Mouse (Mus musculus) lung, adult 2 months (tissue): Measurements from ENCODE around the gene Arid5b. TPM values are rescaled to one million over a fixed set of nuclear protein-coding genes. Genes with fewer than 3 reads are reported as not detected.
A peak's percentile ranks its signal among the peaks of the same experiment; 100 is the strongest.

Experiments used
- DNase-seq: peaks from one replicate; pipeline ENCODE4 v3.0.0; 2022
- H3K4me1 ChIP-seq: fragments of 200-500 bp; 2 replicates; pipeline ENCODE4 v1.6.1; 2011; ENCODE audit warnings: low read length; ENCODE audit not compliant: control insufficient read depth, insufficient read depth
- H3K4me3 ChIP-seq: fragments of 200-500 bp; replicated peaks from 2 replicates; pipeline ENCODE3; 2011; ENCODE audit warnings: low read depth, mild to moderate bottlenecking, control low read depth, low read length; ENCODE audit errors: extremely low read depth
- CTCF ChIP-seq: fragments of 200-500 bp; IDR thresholded peaks from 2 replicates; pipeline ENCODE4 v1.5.1; 2011; ENCODE audit warnings: mild to moderate bottlenecking, low read length, control low read depth; ENCODE audit not compliant: insufficient read depth
- POLR2A ChIP-seq: fragments of 200-500 bp; IDR thresholded peaks from 2 replicates; pipeline ENCODE4 v1.6.1; 2011; ENCODE audit warnings: low read depth, mild to moderate bottlenecking, control low read depth, low read length, borderline replicate concordance; ENCODE audit errors: extremely low read depth
- WGBS: fragments of 180-500 bp; shearing (Covaris S2); methylation state at CpG from one replicate; pipeline ENCODE4 v1.1.7; 2018; 5-methylcytosine and 5-hydroxymethylcytosine counted together
- polyA plus RNA-seq: library from polyadenylated mRNA; depleted of rRNA; stranded (reverse); fragments of >200 nt; gene quantifications from 2 replicates; pipeline ENCODE4 v1.2.3, GENCODE M21; 2012; rRNA removed

Gene Arid5b
- 17.7 and 20.1 TPM in 2 replicates for polyA plus RNA-seq

DNA sequence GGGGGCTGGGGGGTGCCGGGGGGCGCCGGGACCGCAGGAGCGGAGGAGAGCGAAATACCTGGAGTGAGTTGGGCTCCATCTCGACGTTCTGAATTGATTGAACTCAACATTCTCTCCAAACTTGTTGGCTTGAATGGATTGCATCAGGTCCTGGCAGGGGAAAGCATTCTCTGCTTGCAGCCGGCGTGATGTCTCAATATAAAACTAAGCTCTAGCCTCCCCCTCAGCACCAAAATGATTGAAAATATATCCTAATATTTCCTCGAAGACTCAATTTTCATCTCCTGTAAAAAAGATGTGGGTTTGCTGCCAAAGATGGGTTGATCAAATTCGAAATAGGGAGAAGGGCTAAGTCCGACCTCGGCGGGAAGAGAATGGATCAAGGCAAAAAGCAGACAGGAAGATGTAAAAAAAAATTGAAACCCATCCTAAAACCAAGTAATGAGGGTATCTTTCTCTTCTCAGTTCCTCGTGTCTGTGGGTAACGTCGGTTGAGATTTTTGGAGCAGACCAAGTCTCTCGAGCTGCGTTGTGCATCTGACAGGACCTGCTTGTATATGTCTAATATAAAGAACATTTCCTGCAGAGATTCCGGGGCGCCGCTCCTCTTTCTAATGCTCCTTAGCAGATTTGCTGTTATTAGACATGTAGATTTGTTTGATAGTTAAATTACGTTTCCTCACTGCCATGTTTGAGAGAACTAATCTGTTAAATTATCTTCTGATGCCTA lies at the start of gene Arid5b:
Gene Arid5b, minus strand, starts transcription at position 109 of the 730 bp plus-strand sequence.
- under 1% methylated on average over 22 of the region's 24 CpGs for WGBS
- TF ChIP-seq CTCF (no peak), POLR2A (peak; percentile 21; the same call in 1 of the 2 replicates)
- peak; percentile 55 for DNase-seq
- H3K4me3 ChIP-seq, result peak within 1 kb of the TSS; percentile 88
- no peaks in the 10 kb centered on the region for H3K4me1 ChIP-seq

DNA sequence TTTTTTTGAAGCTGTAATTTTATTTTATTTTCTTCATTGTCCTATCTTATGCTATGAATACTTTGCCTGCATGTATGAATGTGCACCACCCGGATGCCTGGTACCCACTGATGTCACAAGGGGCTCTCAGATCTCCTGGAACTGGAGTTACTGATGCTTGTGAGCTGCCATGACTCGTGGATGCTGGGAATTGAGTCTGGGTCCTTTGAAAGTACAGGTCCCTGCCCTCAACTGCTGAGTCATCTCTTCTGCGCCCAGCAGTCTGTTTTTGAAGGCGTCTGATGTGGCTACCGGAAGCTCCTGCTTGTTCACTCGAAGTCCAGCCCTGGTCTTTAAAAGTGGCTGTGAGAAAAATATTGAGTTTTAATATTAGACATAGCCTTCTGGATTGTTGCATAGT lies 46.8 kb upstream of the Arid5b start:
- 71% methylated on average over 6 of the region's 6 CpGs for WGBS
- DNase-seq, result no peak

DNA sequence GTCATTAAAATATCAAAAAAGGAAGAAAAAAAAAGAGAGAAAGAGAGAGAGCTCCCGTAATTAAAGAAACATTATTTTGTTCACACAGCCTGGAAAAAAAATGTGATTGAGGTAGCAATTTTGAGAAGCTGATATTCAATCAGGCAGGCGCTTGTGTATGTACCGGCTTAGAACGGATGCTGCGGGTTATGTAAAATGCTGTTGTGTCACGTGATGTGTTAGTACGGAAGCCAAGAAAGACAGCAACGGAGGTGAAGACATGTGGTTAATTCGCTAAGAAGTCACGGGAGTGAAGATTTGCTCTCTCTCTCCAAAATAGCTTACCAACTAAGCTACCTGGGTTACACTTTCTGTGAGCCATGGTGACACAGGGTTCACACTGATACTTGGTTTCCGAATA lies 45.5 kb upstream of the Arid5b start:
- WGBS, result 88% methylated on average over 11 of the region's 11 CpGs
- no peak for DNase-seq
- Histone ChIP-seq H3K4me1 (no peaks in the 10 kb centered on the region), H3K4me3 (no peak overlapping the region)
- TF ChIP-seq POLR2A, result no peak
- TF ChIP-seq CTCF, result no peak

More for the DNA sequence above, 46.8 kb upstream of the Arid5b start:
- Histone ChIP-seq H3K4me1 (no peaks in the 10 kb centered on the region), H3K4me3 (no peak overlapping the region)
- TF ChIP-seq CTCF, result no peak
- TF ChIP-seq POLR2A, result no peak

DNA sequence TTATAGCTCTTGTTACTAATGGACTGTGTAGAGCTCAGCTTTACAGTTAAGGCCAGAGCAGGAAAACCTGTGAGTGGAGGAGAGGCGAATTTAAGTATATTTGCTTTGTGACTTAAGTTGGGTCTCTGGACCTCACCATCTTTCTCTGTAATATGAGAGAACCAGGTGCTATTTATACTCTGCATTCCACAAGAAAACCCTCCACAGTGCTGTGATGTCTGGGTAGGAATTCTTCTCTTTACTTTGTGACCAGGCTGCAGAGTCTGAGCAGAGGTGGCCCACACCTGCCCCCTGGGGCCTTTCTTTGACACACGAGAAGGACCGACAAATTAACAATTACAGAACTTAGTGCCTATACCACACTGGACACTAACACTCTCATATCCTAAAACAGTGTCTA lies 44.6 kb upstream of the Arid5b start:
- H3K4me3 ChIP-seq, result no peak overlapping the region
- H3K4me1 ChIP-seq, result peaks cover 2% of the 10 kb centered on the region; the same call in 1 of the 2 replicates
- TF ChIP-seq POLR2A (no peak), CTCF (no peak)
- no peak for DNase-seq
- WGBS, result 81% methylated on average over 3 of the region's 3 CpGs

DNA sequence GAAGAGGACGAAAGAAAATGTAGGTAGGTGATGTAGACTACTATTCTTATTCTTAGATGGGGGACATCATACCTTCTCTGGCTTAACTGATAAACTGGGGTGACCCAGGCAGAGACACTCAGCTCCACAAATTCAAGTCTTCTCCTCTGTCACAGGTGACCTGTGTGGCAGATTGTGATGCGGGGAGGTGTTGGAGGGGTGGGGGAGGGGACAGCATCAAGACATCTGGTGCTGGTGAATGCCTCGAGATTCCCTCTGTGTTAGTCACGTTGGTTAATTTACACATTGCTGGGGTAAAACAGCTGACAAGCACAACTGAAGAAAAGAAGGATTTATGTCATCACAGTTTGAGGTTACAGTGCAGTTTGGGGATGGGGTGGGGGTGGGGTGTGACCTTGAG lies 42.4 kb upstream of the Arid5b start:
- WGBS, result 86% methylated on average over 4 of the region's 4 CpGs
- no peak for TF ChIP-seq POLR2A
- TF ChIP-seq CTCF, result no peak

DNA sequence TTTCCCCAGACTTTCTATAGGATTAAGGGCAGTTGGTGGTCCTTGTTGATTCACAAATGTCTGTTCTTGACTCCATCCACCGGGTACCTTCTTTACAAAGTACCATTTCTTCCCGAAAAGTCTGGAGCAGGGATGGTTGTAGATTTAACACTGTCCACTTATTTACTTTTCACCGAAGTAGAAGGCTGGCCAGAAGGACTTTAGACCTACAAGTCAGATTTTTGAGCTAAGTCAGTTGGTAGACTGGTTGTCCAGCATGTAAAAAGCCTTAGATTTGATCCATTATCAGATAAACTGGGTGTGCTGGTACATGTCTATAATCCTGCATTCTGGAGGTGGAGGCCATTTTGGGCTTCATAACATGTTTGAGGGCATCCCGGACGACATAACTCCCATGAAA lies 42.0 kb upstream of the Arid5b start:
- 94% methylated on average over 5 of the region's 5 CpGs for WGBS
- Histone ChIP-seq H3K4me1 (peaks cover 2% of the 10 kb centered on the region; the same call in 1 of the 2 replicates), H3K4me3 (no peak overlapping the region)
- DNase-seq, result no peak
- TF ChIP-seq CTCF, result no peak
- no peak for TF ChIP-seq POLR2A

More for the DNA sequence above, 42.4 kb upstream of the Arid5b start:
- no peak overlapping the region for H3K4me3 ChIP-seq
- H3K4me1 ChIP-seq, result peaks cover 2% of the 10 kb centered on the region; the same call in 1 of the 2 replicates
- no peak for DNase-seq

DNA sequence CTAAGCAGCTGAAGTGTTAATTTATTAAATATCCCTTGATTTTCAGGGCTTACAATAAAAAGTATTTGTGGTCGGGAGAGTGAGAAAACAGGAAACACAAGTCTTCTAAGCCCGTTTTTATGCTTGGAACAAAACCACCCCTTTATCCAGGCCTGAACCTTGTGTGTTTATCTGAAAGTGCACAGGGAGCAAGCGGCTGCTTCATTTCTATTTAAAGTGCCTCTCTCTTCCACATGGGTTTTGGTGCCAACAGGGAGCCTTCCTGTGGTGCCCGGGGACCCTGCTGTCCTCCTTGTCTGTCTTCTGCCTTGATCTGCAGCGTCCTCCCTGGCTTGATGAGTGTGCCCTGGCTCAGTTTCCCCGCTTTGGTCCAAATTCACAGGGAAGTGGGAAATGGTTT lies 40.9 kb upstream of the Arid5b start:
- 33% methylated on average over 6 of the region's 6 CpGs for WGBS
- no peak for TF ChIP-seq POLR2A
- no peak for TF ChIP-seq CTCF
- Histone ChIP-seq H3K4me1 (peaks cover 2% of the 10 kb centered on the region; the same call in 1 of the 2 replicates), H3K4me3 (no peak overlapping the region)
- DNase-seq, result no peak

DNA sequence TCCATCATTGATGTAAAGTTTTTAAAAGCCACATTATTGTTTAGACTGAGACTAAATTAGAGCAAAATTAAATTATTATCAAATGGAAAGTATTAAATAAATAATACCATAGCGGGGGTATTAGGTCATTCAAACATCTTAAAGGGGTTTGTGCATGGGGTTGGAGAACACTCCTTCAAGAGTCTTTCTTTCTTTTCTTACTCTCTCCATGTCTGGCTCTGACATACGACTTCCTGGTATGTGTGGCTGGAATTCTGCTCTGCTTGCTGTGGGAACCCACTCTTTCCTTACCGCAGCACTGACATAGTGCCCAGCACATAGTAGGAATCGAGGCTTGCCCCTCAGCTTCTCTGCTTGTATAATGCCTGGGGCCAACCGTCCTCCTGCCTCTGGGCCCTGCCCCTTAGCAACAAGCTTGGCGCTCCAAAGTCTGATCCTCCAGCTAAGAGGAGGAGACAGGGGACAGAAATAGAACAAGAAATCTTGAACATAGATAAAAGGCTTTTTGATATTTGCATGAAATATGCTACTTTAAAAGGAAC lies 40.0 kb upstream of the Arid5b start:
- TF ChIP-seq POLR2A (no peak), CTCF (no peak)
- Histone ChIP-seq H3K4me1 (peaks cover 2% of the 10 kb centered on the region; the same call in 1 of the 2 replicates), H3K4me3 (no peak overlapping the region)
- WGBS, result 39% methylated on average over 6 of the region's 6 CpGs
- no peak for DNase-seq

DNA sequence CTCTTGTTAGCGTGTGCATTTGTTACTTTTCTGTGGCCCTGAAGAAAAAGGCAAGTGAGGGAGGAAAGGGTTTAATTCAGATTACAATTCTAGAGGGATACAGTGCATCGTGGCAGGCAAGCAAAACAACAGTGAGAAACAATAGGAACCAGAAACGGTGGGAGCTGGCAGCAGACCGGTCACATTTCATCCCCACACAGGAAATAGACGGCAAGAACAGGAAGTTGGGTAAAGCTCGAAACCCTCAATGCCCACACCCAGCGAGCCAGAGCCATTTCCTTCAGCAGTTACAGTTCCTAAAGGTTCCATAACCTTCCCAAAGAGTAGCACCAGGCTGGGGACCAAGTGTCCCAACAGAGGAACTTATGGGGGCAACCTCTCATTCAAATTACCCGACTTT lies 34.2 kb upstream of the Arid5b start:
- no peak overlapping the region for H3K4me3 ChIP-seq
- 46% methylated on average over 8 of the region's 8 CpGs for WGBS
- no peak for DNase-seq
- H3K4me1 ChIP-seq, result no peaks in the 10 kb centered on the region
- TF ChIP-seq CTCF (no peak), POLR2A (no peak)

DNA sequence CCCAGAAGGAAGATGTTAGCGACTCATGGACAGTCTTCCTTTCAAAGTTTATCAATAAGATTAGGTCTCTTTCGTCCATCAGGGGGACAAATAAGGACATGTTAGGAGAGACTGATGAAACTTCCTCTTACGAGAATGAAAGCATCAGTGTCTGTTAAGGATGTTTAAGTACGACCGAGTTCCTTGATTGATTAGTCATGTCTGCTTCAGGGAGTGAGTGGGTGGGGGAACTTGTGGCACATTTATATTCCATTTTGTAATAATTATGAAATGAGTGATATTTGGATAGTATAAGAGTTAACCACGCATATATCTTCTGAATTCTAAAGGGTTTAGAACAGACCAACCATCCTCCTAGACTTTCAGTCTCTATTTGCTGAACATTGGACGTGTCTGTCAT lies 22.5 kb upstream of the Arid5b start:
- TF ChIP-seq POLR2A, result no peak
- no peak for TF ChIP-seq CTCF
- 78% methylated on average over 7 of the region's 7 CpGs for WGBS
- no peak overlapping the region for H3K4me3 ChIP-seq
- DNase-seq, result no peak
- no peaks in the 10 kb centered on the region for H3K4me1 ChIP-seq
